8 mouse cellular contexts compared by ENCODE assay signal in the genomic region with DNA sequence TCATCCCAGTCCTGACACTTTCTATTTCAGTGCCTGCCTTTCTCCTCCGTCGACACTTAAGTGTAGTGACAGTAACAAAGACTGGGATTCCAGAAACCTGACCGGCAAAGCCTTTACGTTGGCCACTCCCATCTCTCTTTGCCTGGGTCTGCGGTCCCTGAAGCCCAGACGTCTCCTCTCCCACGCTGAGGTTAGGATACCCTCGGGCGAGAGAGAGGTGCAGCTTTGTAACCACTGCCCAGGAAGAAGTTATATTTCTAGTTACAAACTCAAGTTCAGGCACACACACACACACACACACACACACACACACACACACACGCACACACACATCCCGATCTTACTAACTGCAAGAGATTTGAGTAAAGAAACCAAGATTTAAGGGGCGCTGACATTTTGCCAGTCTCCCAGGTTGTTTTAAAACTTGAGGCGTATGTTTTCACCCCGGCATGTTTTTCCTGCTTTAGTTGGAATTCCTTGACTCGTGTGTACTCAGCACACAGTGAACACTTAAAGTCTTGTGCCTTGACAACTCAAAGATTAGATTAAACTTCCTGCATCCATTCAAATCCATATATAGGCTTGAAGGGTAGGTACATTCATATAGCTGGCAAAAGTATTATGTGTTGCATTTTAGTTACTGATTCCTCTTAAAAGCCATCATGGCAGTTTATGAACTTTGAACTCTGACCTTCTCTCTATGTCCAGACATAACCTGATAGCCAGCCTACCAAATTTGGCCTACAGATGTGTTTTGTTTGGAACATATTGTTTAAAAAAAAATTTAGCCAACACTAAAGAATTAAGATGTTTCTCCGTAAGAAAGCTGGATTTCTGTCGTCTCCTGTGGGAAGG. TPM values are rescaled to one million over a fixed set of nuclear protein-coding genes. Genes with fewer than 3 reads are reported as not detected.
DNase-seq lines count a peak whose midpoint lies in the region; ATAC-seq and TF ChIP-seq lines count a peak whose summit lies in the region.

No protein-coding gene starts in this region.

- intact Hi-C loops in left cerebral cortex, postnatal 10 days (cut with DNase I) = no loop called here

- 13% methylated on average over 17 of the region's 17 CpGs for WGBS in heart, embryonic 13.5 days
- 30% methylated on average over 17 of the region's 17 CpGs for WGBS in forebrain, embryonic 15.5 days
- 16% methylated on average over 17 of the region's 17 CpGs for WGBS in liver, postnatal 0 days (ENCODE audit: insufficient replicate concordance)

- peak; percentile 57; the same call in 1 of the 2 replicates for ATAC-seq in heart, embryonic 13.5 days (ENCODE audit: extremely low read depth, insufficient number of reproducible peaks, low FRiP score, low TSS enrichment)
- ATAC-seq in forebrain, embryonic 15.5 days (replicated peaks) = peak; percentile 51; the same call in 1 of the 2 replicates
- ATAC-seq in liver, postnatal 0 days = peak; percentile 7; the same call in 1 of the 2 replicates

- H3K27me3 ChIP-seq in heart, embryonic 13.5 days (replicated peaks) = no peaks in the 10 kb centered on the region
- peaks cover 54% of the 10 kb centered on the region for H3K27me3 ChIP-seq in E14TG2a.4 (ENCODE audit: insufficient read depth, low read length)
- H3K27me3 ChIP-seq in forebrain, embryonic 15.5 days = no peaks in the 10 kb centered on the region
- H3K27me3 ChIP-seq in liver, postnatal 0 days (ENCODE audit: insufficient read depth, low read length) = peaks cover 17% of the 10 kb centered on the region

- H3K9me3 ChIP-seq in heart, embryonic 13.5 days = no peaks in the 10 kb centered on the region
- no peaks in the 10 kb centered on the region for H3K9me3 ChIP-seq in E14TG2a.4 (ENCODE audit: low read length)
- no peaks in the 10 kb centered on the region for H3K9me3 ChIP-seq in forebrain, embryonic 15.5 days
- no peaks in the 10 kb centered on the region for H3K9me3 ChIP-seq in liver, postnatal 0 days (ENCODE audit: low read length)

- TF ChIP-seq CTCF in E14TG2a.4 (conservative IDR thresholded peaks at IDR 0.05; ENCODE audit: low read length) = no peak
- no peak for TF ChIP-seq CTCF in liver, postnatal 0 days (IDR thresholded peaks at IDR 0.05; ENCODE audit: low read depth)

- no peak for TF ChIP-seq EP300 in liver, postnatal 0 days (IDR thresholded peaks at IDR 0.05; ENCODE audit: low read depth)

- peaks cover 35% of the 10 kb centered on the region for H3K4me1 ChIP-seq in heart, embryonic 13.5 days
- peaks cover 4% of the 10 kb centered on the region; the same call in 1 of the 2 replicates for H3K4me1 ChIP-seq in E14TG2a.4 (replicated peaks; ENCODE audit: low read depth, low read length)
- H3K4me1 ChIP-seq in forebrain, embryonic 15.5 days = peaks cover 10% of the 10 kb centered on the region
- peaks cover 8% of the 10 kb centered on the region; the same call in 1 of the 2 replicates for H3K4me1 ChIP-seq in liver, postnatal 0 days (ENCODE audit: insufficient read depth)

- H3K4me2 ChIP-seq in heart, embryonic 13.5 days = peak overlapping the region; percentile 71
- H3K4me2 ChIP-seq in forebrain, embryonic 15.5 days (replicated peaks) = peak overlapping the region; percentile 83
- peak overlapping the region; percentile 79 for H3K4me2 ChIP-seq in liver, postnatal 0 days (ENCODE audit: low read depth, low read length)

- H3K36me3 ChIP-seq in heart, embryonic 13.5 days = peaks cover 17% of the 10 kb centered on the region
- no peaks in the 10 kb centered on the region for H3K36me3 ChIP-seq in E14TG2a.4 (ENCODE audit: insufficient read depth, low read length)
- no peaks in the 10 kb centered on the region for H3K36me3 ChIP-seq in forebrain, embryonic 15.5 days
- H3K36me3 ChIP-seq in liver, postnatal 0 days (replicated peaks; ENCODE audit: insufficient read depth, low read length) = no peaks in the 10 kb centered on the region

- H3K27ac ChIP-seq in heart, embryonic 13.5 days (replicated peaks) = peak overlapping the region; percentile 100
- H3K27ac ChIP-seq in forebrain, embryonic 15.5 days (replicated peaks) = peak overlapping the region; percentile 72
- H3K27ac ChIP-seq in liver, postnatal 0 days (ENCODE audit: low read depth) = peak overlapping the region; percentile 76

- H3K9ac ChIP-seq in heart, embryonic 13.5 days = peak overlapping the region; percentile 98
- peak overlapping the region; percentile 62 for H3K9ac ChIP-seq in forebrain, embryonic 15.5 days (replicated peaks)
- peak overlapping the region; percentile 61 for H3K9ac ChIP-seq in liver, postnatal 0 days (replicated peaks)

- no peak for DNase-seq in heart, adult 8-10 months (ENCODE audit: low spot score)
- no peak for DNase-seq in liver, postnatal 0 days
- DNase-seq in right cerebral cortex, postnatal 14 days = no peak
- no peak for DNase-seq in left cerebral cortex, adult 11 months (ENCODE audit: low spot score)
- no peak for DNase-seq in left cerebral cortex, postnatal 10 days (ENCODE audit: extremely low spot score in 1 of 2, low spot score in 2 of 2)

- peak overlapping the region; percentile 87 for H3K4me3 ChIP-seq in heart, embryonic 13.5 days
- H3K4me3 ChIP-seq in E14TG2a.4 (replicated peaks; ENCODE audit: low read length) = peak overlapping the region; percentile 80
- H3K4me3 ChIP-seq in forebrain, embryonic 15.5 days = peak overlapping the region; percentile 58
- peak overlapping the region; percentile 63 for H3K4me3 ChIP-seq in liver, postnatal 0 days (ENCODE audit: low read depth, low read length)

RNA-seq across cellular contexts. Expression of a gene that starts 0.6 kb away (rescaled TPM):
- polyA plus RNA-seq in heart, embryonic 13.5 days (2015; fragmentation: Nextera tagmentation; extraction: Ambion mirVana) = 26.2 and 27.9 TPM in 2 replicates
- 10 to 100 TPM; 32.9 to 44.3 (median 39.1) TPM for total RNA-seq in heart, adult 8-10 months (2022)
- 3.4 and 3.6 TPM in 2 replicates for polyA plus RNA-seq in forebrain, embryonic 15.5 days (2015; fragmentation: Nextera tagmentation; extraction: Ambion mirVana)
- 1.6 and 1.7 TPM in 2 replicates for polyA plus RNA-seq in liver, postnatal 0 days (2015; fragmentation: Nextera tagmentation; extraction: Ambion mirVana)
- 10 to 100 TPM; 17.7 to 18.9 TPM for total RNA-seq in left cerebral cortex, postnatal 10 days (2021)

RNA-seq across cellular contexts. Expression of a gene that starts 28.4 kb away (rescaled TPM):
- polyA plus RNA-seq in heart, embryonic 13.5 days (2015; fragmentation: Nextera tagmentation; extraction: Ambion mirVana) = 26.9 and 27.3 TPM in 2 replicates
- total RNA-seq in heart, adult 8-10 months (2022) = 10 to 100 TPM in 2 of 4 experiments, 1 to 10 TPM in 2; 7.2 to 11.7 (median 9.6) TPM
- polyA plus RNA-seq in forebrain, embryonic 15.5 days (2015; fragmentation: Nextera tagmentation; extraction: Ambion mirVana) = 24.5 and 27.4 TPM in 2 replicates
- 3.0 and 3.4 TPM in 2 replicates for polyA plus RNA-seq in liver, postnatal 0 days (2015; fragmentation: Nextera tagmentation; extraction: Ambion mirVana)
- total RNA-seq in left cerebral cortex, postnatal 10 days (2021) = 10 to 100 TPM; 19.2 to 22.1 TPM

Comparison
In these comparisons a context has a peak if more than half of its experiments do, and no peak if none do; other contexts are left out.
1. ATAC-seq: peak in every context shown above with its lines; median percentile 57 in heart, embryonic 13.5 days; 51 in forebrain, embryonic 15.5 days; 7 in liver, postnatal 0 days.